Mouse (Mus musculus) spleen, adult 2 months (tissue): Measurements from ENCODE around the gene Sephs1.

ENCODE experiments used
- CTCF ChIP-seq: fragments of 200-500 bp; IDR thresholded peaks from 2 replicates; pipeline ENCODE4 v1.5.1; 2011; ENCODE audit warnings: mild to moderate bottlenecking, inconsistent platforms; ENCODE audit not compliant: insufficient read depth, insufficient read length, insufficient replicate concordance; ENCODE audit errors: extremely low read depth
- POLR2A ChIP-seq: fragments of 200-500 bp; IDR thresholded peaks from 2 replicates; pipeline ENCODE4 v1.6.1; 2011; ENCODE audit warnings: low read depth, low read length, inconsistent platforms

DNA sequence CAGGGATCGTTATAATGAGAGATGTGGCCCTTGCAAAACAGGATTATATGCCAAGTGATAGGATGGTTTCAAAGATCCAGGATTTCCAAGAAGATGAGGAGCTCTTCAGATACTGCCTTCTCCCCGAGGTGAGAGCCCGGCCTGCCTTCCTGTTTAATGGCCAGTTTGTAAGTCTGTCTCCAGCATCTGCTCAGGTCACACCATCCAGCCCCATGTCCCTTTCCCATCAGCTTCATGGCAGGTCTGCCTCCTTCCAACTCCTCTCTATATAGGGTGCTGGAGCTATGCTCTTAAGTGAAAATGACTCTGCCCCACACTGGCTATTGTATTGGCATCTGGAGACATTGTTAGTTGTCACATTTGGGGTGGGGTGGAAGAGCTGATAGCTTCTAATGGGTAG, 46.0 kb downstream of the Sephs1 start:
- TF ChIP-seq CTCF (no peak), POLR2A (no peak)
